Mouse (Mus musculus) liver, embryonic 14.5 days (tissue): ENCODE data around the gene Cdkl4. TPM values are rescaled to one million over a fixed set of nuclear protein-coding genes. Genes with fewer than 3 reads are reported as not detected.
"Not testable (repeated sequence)": the region's sequence is repeated elsewhere in the genome, so short reads cannot be mapped to it uniquely, and the experiment has no call there.

Experiments
- ATAC-seq: fragments of 200-750 bp; cut with Nextera tagmentation; 2 replicates; pipeline ENCODE4 v1.8.0; 2017; ENCODE audit warnings: moderate number of reproducible peaks, mild to moderate bottlenecking, moderate library complexity; ENCODE audit not compliant: insufficient read depth
- DNase-seq, 3 experiments: peaks; one replicate each; pipeline ENCODE4 v3.0.0-alpha.2; 2012 to 2013; ENCODE audit warnings: low read depth in 3 of 3, low spot score in 3 of 3
- H3K27ac ChIP-seq: fragments of 300-500 bp; sonication (generic); 2 replicates; pipeline ENCODE4 v1.5.1; 2014; ENCODE audit warnings: moderate library complexity, mild to moderate bottlenecking, control low read depth, inconsistent platforms
- H3K27me3 ChIP-seq: fragments of 300-500 bp; sonication (generic); 2 replicates; pipeline ENCODE4 v1.6.1; 2014; ENCODE audit warnings: mild to moderate bottlenecking, low read length, moderate library complexity; ENCODE audit not compliant: control insufficient read depth, insufficient read depth
- H3K36me3 ChIP-seq: fragments of 300-500 bp; sonication (generic); replicated peaks from 2 replicates; pipeline ENCODE4 v1.6.1; 2014; ENCODE audit warnings: low read depth; ENCODE audit not compliant: control insufficient read depth, insufficient read depth
- H3K4me1 ChIP-seq, 2 experiments: fragments of 200-500 bp in 1 of 2; fragments of 300-500 bp in 1 of 2; sonication (generic) in 1 of 2; replicated peaks; 2 replicates each; pipeline ENCODE4 v1.6.1; 2012 to 2014; ENCODE audit warnings: antibody characterized with exemption in 1 of 2, inconsistent platforms in 1 of 2, low read length in 1 of 2; ENCODE audit not compliant: control insufficient read depth in 2 of 2, insufficient read depth in 2 of 2
- H3K4me2 ChIP-seq: fragments of 300-500 bp; sonication (generic); 2 replicates; pipeline ENCODE4 v1.6.1; 2014; ENCODE audit warnings: low read depth, mild to moderate bottlenecking, control low read depth, moderate library complexity
- H3K4me3 ChIP-seq, 2 experiments: fragments of 200-500 bp in 1 of 2; fragments of 300-500 bp in 1 of 2; sonication (generic) in 1 of 2; 2 replicates each; pipeline ENCODE4 v1.5.1; 2012 to 2014; ENCODE audit warnings: low read depth in 2 of 2, low read length in 2 of 2, mild to moderate bottlenecking in 2 of 2, control low read depth in 1 of 2, inconsistent platforms in 1 of 2, moderate library complexity in 1 of 2; ENCODE audit not compliant: insufficient read depth in 1 of 2
- H3K9ac ChIP-seq: fragments of 300-500 bp; sonication (generic); replicated peaks from 2 replicates; pipeline ENCODE4 v1.6.1; 2014; ENCODE audit warnings: mild to moderate bottlenecking, control low read depth, moderate library complexity
- H3K9me3 ChIP-seq: fragments of 300-500 bp; sonication (generic); 2 replicates; pipeline ENCODE4 v1.6.1; 2016; ENCODE audit warnings: low read length, mixed read lengths; ENCODE audit not compliant: control insufficient read depth
- CTCF ChIP-seq: IDR thresholded peaks from 2 replicates; pipeline ENCODE4 v1.5.1; 2016; ENCODE audit warnings: antibody characterized with exemption, low read depth, control low read depth
- EP300 ChIP-seq: IDR thresholded peaks from 2 replicates; pipeline ENCODE4 v1.6.1; 2016; ENCODE audit warnings: antibody characterized with exemption, low read depth
- WGBS: fragments of 180-500 bp; shearing (Covaris S2); extraction: QIAGEN DNeasy Blood & Tissue Kit; methylation state at CpG from one replicate; pipeline ENCODE4 v1.1.7; 2014; ENCODE audit not compliant: insufficient replicate concordance; 5-methylcytosine and 5-hydroxymethylcytosine counted together
- polyA plus RNA-seq, 2 experiments: library from polyadenylated mRNA; depleted of rRNA in 1 of 2; stranded (reverse) in 1 of 2; unstranded in 1 of 2; fragments of >200 nt; fragmentation: Nextera tagmentation in 1 of 2; extraction: Ambion mirVana in 1 of 2; gene quantifications; 2 replicates each; pipeline versions ENCODE4 v1.2.1 to v1.2.3; 2012 to 2014

Cdkl4 gene
- polyA plus RNA-seq, 2 experiments = 0.09 to 0.13 TPM

GRCm38 (mm10) chr17:80537136-80537535 is 40.5 kb downstream of the Cdkl4 start:
- Histone ChIP-seq H3K4me2 (no peak overlapping the region), H3K9me3 (no peaks in the 10 kb centered on the region), H3K27ac (no peak overlapping the region), H3K27me3 (no peaks in the 10 kb centered on the region), H3K4me1 (no peaks in the 10 kb centered on the region), H3K36me3 (no peaks in the 10 kb centered on the region), H3K9ac (no peak overlapping the region), H3K4me3 (no peak overlapping the region)
- DNase-seq (no peak), ATAC-seq (no peak)
- 55% methylated on average over 6 of the region's 6 CpGs for WGBS
- TF ChIP-seq EP300 = no peak
- peak; percentile 30; the same call in 1 of the 2 replicates for TF ChIP-seq CTCF

DNA sequence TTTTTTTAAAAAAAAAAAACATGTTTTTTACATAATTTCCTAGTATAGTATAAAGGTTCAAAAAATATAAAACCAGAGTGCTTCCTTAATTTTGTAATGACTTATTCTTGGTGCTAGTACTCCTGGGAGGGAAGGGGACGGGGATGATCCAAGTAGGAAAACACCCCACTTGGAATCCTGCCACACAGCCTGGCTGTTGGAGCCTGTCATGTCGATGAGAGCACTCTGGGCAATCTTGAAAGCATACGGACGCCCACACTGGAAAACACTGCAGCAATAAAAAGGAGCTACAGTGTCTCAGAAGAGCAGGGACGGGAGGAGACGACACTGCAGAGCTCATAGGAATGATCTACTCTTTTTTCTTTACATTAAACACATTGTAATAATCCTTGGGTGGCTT is 42.0 kb downstream of the Cdkl4 start:
- TF ChIP-seq CTCF (no peak), EP300 (no peak)
- no peak overlapping the region for H3K9ac ChIP-seq
- ATAC-seq (no peak), DNase-seq (no peak)
- no peaks in the 10 kb centered on the region for H3K36me3 ChIP-seq
- no peak overlapping the region for H3K4me3 ChIP-seq
- no peaks in the 10 kb centered on the region for H3K27me3 ChIP-seq
- H3K4me2 ChIP-seq = no peak overlapping the region
- no peak overlapping the region for H3K27ac ChIP-seq
- WGBS = 61% methylated on average over 6 of the region's 6 CpGs
- no peaks in the 10 kb centered on the region for H3K9me3 ChIP-seq
- H3K4me1 ChIP-seq = no peaks in the 10 kb centered on the region; a peak in 1 of 4 replicates

DNA sequence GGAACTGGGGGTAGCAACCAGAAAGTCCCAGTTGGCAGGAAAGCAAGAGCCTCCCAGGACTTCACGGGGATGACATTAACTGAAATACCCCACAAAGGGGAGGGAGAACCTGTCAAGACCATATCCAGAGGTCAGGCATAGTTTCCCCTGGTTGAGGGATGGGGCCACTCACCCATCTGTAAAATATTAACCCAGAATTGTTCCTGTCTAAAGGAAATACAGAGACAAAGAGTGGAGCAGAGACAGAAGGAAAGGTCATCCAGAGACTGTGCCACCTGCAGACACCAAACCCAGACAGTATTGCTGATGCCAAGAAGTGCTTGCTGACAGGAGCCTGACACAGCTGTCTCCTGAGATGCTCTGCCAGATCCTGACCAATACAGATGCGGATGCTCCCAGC is 46.3 kb downstream of the Cdkl4 start:
- not testable (repeated sequence) for H3K4me1 ChIP-seq, H3K27me3 ChIP-seq, H3K9me3 ChIP-seq, DNase-seq, H3K36me3 ChIP-seq, H3K9ac ChIP-seq, H3K4me3 ChIP-seq, ATAC-seq, H3K27ac ChIP-seq, H3K4me2 ChIP-seq
- 33% methylated on average over 2 of the region's 2 CpGs for WGBS

DNA sequence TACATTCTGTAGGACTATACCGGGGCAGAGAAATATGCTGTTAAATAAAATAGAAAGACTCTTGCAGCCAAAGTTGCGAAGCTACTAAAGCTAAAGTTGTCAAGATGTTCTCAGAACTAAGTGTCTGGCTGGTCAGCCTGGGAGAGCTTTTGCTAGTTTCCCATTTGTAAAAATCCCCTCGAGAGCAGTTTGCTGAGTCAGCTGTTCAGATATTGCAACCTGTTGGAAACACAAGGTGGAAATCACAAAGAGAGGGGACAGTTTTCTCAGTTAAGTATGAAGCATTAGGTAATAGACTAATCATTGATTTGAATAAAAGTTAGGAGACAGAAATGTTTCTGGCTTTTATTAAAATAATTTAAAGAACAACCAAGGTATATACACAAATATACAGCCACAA is 54.4 kb downstream of the Cdkl4 start:
- Histone ChIP-seq H3K9me3 (no peaks in the 10 kb centered on the region), H3K4me2 (no peak overlapping the region), H3K4me1 (no peaks in the 10 kb centered on the region), H3K4me3 (no peak overlapping the region), H3K9ac (no peak overlapping the region), H3K27me3 (no peaks in the 10 kb centered on the region), H3K36me3 (no peaks in the 10 kb centered on the region), H3K27ac (no peak overlapping the region)
- WGBS = 66% methylated on average over 3 of the region's 3 CpGs
- TF ChIP-seq EP300 (no peak), CTCF (no peak)
- ATAC-seq (no peak), DNase-seq (no peak)

GRCm38 (mm10) chr17:80522229-80522556 is 55.4 kb downstream of the Cdkl4 start:
- Histone ChIP-seq H3K9me3 (no peaks in the 10 kb centered on the region), H3K4me3 (no peak overlapping the region), H3K27ac (no peak overlapping the region), H3K4me2 (no peak overlapping the region), H3K36me3 (no peaks in the 10 kb centered on the region), H3K4me1 (no peaks in the 10 kb centered on the region; a peak in 1 of 4 replicates), H3K27me3 (no peaks in the 10 kb centered on the region), H3K9ac (no peak overlapping the region)
- 61% methylated on average over 7 of the region's 7 CpGs for WGBS
- DNase-seq = no peak
- no peak for ATAC-seq
- TF ChIP-seq CTCF (no peak), EP300 (no peak)
